Mouse (Mus musculus) naive thymus-derived CD4-positive, alpha-beta T cell, adult 5 months (primary cell): Measurements from ENCODE around the gene Maoa. TPM values are rescaled to one million over a fixed set of nuclear protein-coding genes. Genes with fewer than 3 reads are reported as not detected.

ENCODE experiments used
- polyA plus RNA-seq: library from polyadenylated mRNA; unstranded; fragments of 100-300 nt; shearing (Covaris generic); gene quantifications from one replicate; pipeline ENCODE4 v1.2.1, GENCODE M21; 2017

The Maoa gene
- 0.57 TPM for polyA plus RNA-seq

GRCm38 (mm10) chrX:16619034-16619929 is at the start of gene Maoa:
TSS of gene Maoa (plus strand) at chrX:16619698.

Other genes starting within 250 kb of the Maoa start
- not detected for gene Cypt1, start 96.8 kb upstream of the Maoa start, polyA plus RNA-seq
- not detected for gene Maob, start 197.7 kb downstream of the Maoa start, polyA plus RNA-seq